Mouse (Mus musculus) forebrain, embryonic 16.5 days (tissue): ENCODE data around the gene Grn. TPM values are rescaled to one million over a fixed set of nuclear protein-coding genes. Genes with fewer than 3 reads are reported as not detected.

Experiments
- ATAC-seq: fragments of 200-750 bp; cut with Nextera tagmentation; 2 replicates; pipeline ENCODE4 v1.8.0; 2017; ENCODE audit warnings: mild to moderate bottlenecking, moderate library complexity
- H3K27ac ChIP-seq: fragments of 300-500 bp; sonication (generic); 2 replicates; pipeline ENCODE4 v1.5.1; 2014; ENCODE audit warnings: low read length, control low read depth
- H3K27me3 ChIP-seq: fragments of 300-500 bp; sonication (generic); replicated peaks from 2 replicates; pipeline ENCODE4 v1.6.1; 2014; ENCODE audit warnings: low read length; ENCODE audit not compliant: control insufficient read depth, insufficient read depth
- H3K36me3 ChIP-seq: fragments of 300-500 bp; sonication (generic); 2 replicates; pipeline ENCODE4 v1.6.1; 2014; ENCODE audit not compliant: control insufficient read depth, insufficient read depth
- H3K4me1 ChIP-seq: fragments of 300-500 bp; sonication (generic); replicated peaks from 2 replicates; pipeline ENCODE4 v1.6.1; 2014; ENCODE audit warnings: low read length; ENCODE audit not compliant: control insufficient read depth, insufficient read depth
- H3K4me2 ChIP-seq: fragments of 300-500 bp; sonication (generic); 2 replicates; pipeline ENCODE4 v1.6.1; 2014; ENCODE audit warnings: mild to moderate bottlenecking, low read length, control low read depth
- H3K4me3 ChIP-seq: fragments of 300-500 bp; sonication (generic); replicated peaks from 2 replicates; pipeline ENCODE4 v1.5.1; 2014; ENCODE audit warnings: mild to moderate bottlenecking, low read length, control low read depth
- H3K9ac ChIP-seq: fragments of 300-500 bp; sonication (generic); replicated peaks from 2 replicates; pipeline ENCODE4 v1.6.1; 2014; ENCODE audit warnings: low read depth, low read length, control low read depth
- H3K9me3 ChIP-seq: fragments of 300-500 bp; sonication (generic); 2 replicates; pipeline ENCODE4 v1.6.1; 2016; ENCODE audit warnings: low read length; ENCODE audit not compliant: control insufficient read depth
- WGBS: fragments of 180-500 bp; shearing (Covaris S2); extraction: QIAGEN DNeasy Blood & Tissue Kit; methylation state at CpG from one replicate; pipeline ENCODE4 v1.1.7; 2014; 5-methylcytosine and 5-hydroxymethylcytosine counted together
- polyA plus RNA-seq: library from polyadenylated mRNA; unstranded; fragments of >200 nt; fragmentation: Nextera tagmentation; extraction: Ambion mirVana; gene quantifications from 2 replicates; pipeline ENCODE4 v1.2.1, GENCODE M21; 2015

The Grn gene
- polyA plus RNA-seq, 1 experiment from 2014 or later, result 68.0 TPM

- no peak for ATAC-seq
- 83% methylated on average over 10 of the region's 10 CpGs for WGBS
- Histone ChIP-seq H3K9ac (no peak overlapping the region), H3K9me3 (no peaks in the 10 kb centered on the region), H3K4me3 (no peak overlapping the region), H3K27me3 (no peaks in the 10 kb centered on the region), H3K4me2 (no peak overlapping the region), H3K27ac (no peak overlapping the region), H3K36me3 (peaks cover 22% of the 10 kb centered on the region), H3K4me1 (peaks cover 27% of the 10 kb centered on the region)
These were observed 6.3 kb downstream of the Grn start for GRCm38 (mm10) chr11:102436471-102436790.

GRCm38 (mm10) chr11:102437120-102438061, 7.3 kb downstream of the Grn start:
- Histone ChIP-seq H3K4me2 (peak overlapping the region; percentile 43), H3K9ac (peak overlapping the region; percentile 35), H3K27ac (no peak overlapping the region), H3K4me1 (peaks cover 27% of the 10 kb centered on the region), H3K27me3 (no peaks in the 10 kb centered on the region), H3K36me3 (peaks cover 23% of the 10 kb centered on the region), H3K4me3 (peak overlapping the region; percentile 19), H3K9me3 (no peaks in the 10 kb centered on the region)
- 6% methylated on average over 84 of the region's 87 CpGs for WGBS
- peak; percentile 36 for ATAC-seq

GRCm38 (mm10) chr11:102438212-102439092, 8.3 kb downstream of the Grn start:
- ATAC-seq, result peak; percentile 41; the same call in 1 of the 2 replicates
- 9% methylated on average over 73 of the region's 77 CpGs for WGBS
- peak overlapping the region; percentile 19 for H3K4me3 ChIP-seq
- peak overlapping the region; percentile 43 for H3K4me2 ChIP-seq
- peaks cover 27% of the 10 kb centered on the region for H3K4me1 ChIP-seq
- peak overlapping the region; percentile 22; the same call in 1 of the 2 replicates for H3K27ac ChIP-seq
- no peaks in the 10 kb centered on the region for H3K9me3 ChIP-seq
- H3K36me3 ChIP-seq, result peaks cover 27% of the 10 kb centered on the region
- H3K9ac ChIP-seq, result peak overlapping the region; percentile 35
- H3K27me3 ChIP-seq, result no peaks in the 10 kb centered on the region

GRCm38 (mm10) chr11:102439093-102440082, 9.3 kb downstream of the Grn start:
- Histone ChIP-seq H3K27ac (no peak overlapping the region), H3K4me2 (no peak overlapping the region), H3K9me3 (no peaks in the 10 kb centered on the region), H3K4me3 (no peak overlapping the region), H3K27me3 (no peaks in the 10 kb centered on the region), H3K36me3 (peaks cover 29% of the 10 kb centered on the region), H3K4me1 (peaks cover 30% of the 10 kb centered on the region), H3K9ac (no peak overlapping the region)
- no peak for ATAC-seq
- WGBS, result 71% methylated on average over 14 of the region's 14 CpGs

GRCm38 (mm10) chr11:102440255-102440654, 10.1 kb downstream of the Grn start:
- WGBS, result 94% methylated on average over 8 of the region's 8 CpGs
- no peak overlapping the region for H3K4me2 ChIP-seq
- no peak overlapping the region for H3K4me3 ChIP-seq
- no peak overlapping the region for H3K27ac ChIP-seq
- no peaks in the 10 kb centered on the region for H3K27me3 ChIP-seq
- no peaks in the 10 kb centered on the region for H3K9me3 ChIP-seq
- peaks cover 38% of the 10 kb centered on the region for H3K4me1 ChIP-seq
- peaks cover 29% of the 10 kb centered on the region for H3K36me3 ChIP-seq
- no peak for ATAC-seq
- no peak overlapping the region for H3K9ac ChIP-seq

- Histone ChIP-seq H3K36me3 (peaks cover 29% of the 10 kb centered on the region), H3K4me1 (peaks cover 50% of the 10 kb centered on the region), H3K27ac (no peak overlapping the region), H3K4me3 (no peak overlapping the region), H3K27me3 (no peaks in the 10 kb centered on the region), H3K4me2 (no peak overlapping the region), H3K9me3 (no peaks in the 10 kb centered on the region), H3K9ac (no peak overlapping the region)
- WGBS, result 85% methylated on average over 3 of the region's 3 CpGs
- no peak for ATAC-seq
These were observed 11.3 kb downstream of the Grn start for GRCm38 (mm10) chr11:102441434-102441833.

- H3K36me3 ChIP-seq, result peaks cover 29% of the 10 kb centered on the region
- 92% methylated on average over 6 of the region's 6 CpGs for WGBS
- no peaks in the 10 kb centered on the region for H3K27me3 ChIP-seq
- no peak overlapping the region for H3K9ac ChIP-seq
- H3K27ac ChIP-seq, result no peak overlapping the region
- ATAC-seq, result no peak
- H3K4me2 ChIP-seq, result no peak overlapping the region
- peaks cover 47% of the 10 kb centered on the region for H3K4me1 ChIP-seq
- no peaks in the 10 kb centered on the region for H3K9me3 ChIP-seq
- no peak overlapping the region for H3K4me3 ChIP-seq
These were observed 12.0 kb downstream of the Grn start for GRCm38 (mm10) chr11:102442089-102442488.

- H3K9ac ChIP-seq, result no peak overlapping the region
- H3K9me3 ChIP-seq, result no peaks in the 10 kb centered on the region
- WGBS, result 64% methylated on average over 12 of the region's 12 CpGs
- H3K4me3 ChIP-seq, result no peak overlapping the region
- peaks cover 42% of the 10 kb centered on the region for H3K4me1 ChIP-seq
- H3K4me2 ChIP-seq, result no peak overlapping the region
- H3K36me3 ChIP-seq, result peaks cover 29% of the 10 kb centered on the region
- ATAC-seq, result no peak
- H3K27ac ChIP-seq, result no peak overlapping the region
- H3K27me3 ChIP-seq, result no peaks in the 10 kb centered on the region
These were observed 13.6 kb downstream of the Grn start for GRCm38 (mm10) chr11:102443740-102444139.
